Mouse (Mus musculus) embryo, embryonic 10.5 days (tissue): ENCODE data around the gene Card6.

Experiments used
- DNase-seq: peaks from one replicate; pipeline ENCODE4 v3.0.0-alpha.2; 2015; ENCODE audit warnings: low spot score

Gene Card6

DNA sequence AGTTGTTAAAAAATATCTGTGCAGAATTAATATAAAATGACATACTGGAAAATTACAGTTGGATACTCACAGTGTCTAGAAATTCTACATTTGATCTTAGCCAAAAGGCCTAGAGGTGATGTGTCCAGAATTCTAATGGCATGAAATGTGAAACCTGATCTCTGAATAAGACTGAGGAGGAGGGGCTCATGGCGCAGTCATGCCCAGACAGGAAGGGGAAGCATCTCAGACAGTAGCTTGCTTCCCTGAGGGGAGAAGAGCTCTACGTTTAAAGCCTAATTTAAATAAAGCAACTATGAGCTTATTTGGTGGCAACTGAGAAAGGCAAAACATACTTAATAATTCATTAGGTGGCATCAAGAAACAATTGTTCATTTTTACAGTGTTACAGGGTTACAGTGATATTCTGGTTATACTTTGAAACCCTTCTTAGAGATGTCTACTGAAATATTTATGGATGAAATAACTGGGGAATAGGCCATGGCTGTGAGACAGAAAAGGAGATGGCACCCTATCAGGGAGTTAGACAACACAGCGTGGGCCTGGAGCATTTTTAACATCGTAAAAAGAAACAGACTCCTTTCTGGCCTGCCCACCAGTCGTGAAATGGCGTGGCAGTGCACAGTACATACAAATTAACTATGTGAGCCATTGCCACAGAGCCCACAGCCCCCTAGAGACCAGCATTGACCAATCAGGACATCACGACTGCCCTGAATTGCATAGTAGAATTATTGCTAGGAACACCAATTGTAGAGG is 19.3 kb downstream of the Card6 start:
- peak; percentile 33 for DNase-seq

DNA sequence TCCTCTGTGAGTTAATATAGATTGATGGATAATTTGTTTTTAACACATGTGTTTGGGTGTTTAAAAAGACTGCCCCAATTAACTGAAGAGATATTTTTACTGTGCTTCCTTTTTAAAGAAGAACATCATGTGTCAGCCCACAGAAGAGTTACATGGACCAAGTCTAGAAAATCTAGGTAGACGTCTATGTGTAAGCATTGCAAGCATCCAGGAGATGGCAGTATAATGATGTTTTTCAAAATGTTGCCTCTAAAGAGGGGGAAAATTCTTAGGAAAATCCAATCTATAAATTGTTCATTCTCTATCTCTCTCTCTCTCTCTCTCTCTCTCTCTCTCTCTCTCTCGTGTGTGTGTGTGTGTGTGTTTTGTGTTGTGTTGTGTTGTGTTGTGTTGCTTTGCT is 22.2 kb downstream of the Card6 start:
- DNase-seq = peak; percentile 57

DNA sequence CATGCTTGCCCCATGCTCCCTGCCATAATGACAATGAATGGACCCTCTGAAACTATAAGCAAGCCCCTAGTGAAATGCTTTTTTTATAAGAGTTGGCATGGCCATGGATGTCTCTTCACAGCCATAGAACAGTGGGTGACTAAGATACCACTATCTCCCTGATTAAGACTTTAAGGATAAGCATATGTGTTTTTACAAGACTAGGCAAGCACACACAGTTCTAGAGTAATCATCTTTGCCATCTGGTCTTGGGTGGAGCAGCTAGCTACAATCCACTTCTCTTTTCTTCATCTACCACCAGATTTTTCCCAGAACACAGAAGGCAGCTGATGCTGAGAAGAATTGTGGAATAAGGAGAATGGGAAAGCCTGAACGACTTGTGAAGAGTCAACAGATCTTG is 27.1 kb downstream of the Card6 start:
- DNase-seq = no peak

DNA sequence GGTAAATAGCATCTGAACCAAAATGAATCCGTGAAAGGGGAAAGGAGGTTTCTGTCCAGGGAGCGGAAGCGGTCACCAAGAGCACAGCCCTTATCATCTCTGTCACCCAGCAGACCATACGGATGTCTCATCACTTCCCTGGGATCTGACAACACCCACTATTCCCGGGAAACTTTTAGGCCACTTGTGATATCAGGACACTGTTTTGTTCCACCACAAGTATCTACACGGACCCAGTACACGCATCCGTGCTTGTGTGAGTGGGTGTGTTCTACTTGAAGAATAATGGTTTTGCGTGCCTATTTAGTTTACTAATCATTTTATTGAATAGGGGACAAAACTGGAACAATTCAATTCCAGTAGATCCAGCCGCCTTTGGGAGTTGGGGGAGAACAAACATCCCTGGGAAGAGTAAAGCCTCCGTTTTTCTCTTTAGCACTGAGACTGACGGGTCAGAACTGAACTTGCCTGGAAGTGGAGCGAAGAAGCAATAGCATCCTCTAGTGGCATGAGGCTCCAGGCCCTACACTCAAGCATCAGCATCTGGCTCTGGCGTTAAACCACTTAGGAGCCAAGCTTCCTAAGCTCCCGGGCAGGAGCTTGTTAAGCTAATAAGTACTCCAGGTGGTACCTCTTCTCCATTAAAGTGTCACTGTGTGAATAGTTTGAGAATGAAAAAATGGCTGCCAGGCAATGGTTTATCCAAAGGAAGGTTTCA is 39.4 kb downstream of the Card6 start:
- peak; percentile 66 for DNase-seq

DNA sequence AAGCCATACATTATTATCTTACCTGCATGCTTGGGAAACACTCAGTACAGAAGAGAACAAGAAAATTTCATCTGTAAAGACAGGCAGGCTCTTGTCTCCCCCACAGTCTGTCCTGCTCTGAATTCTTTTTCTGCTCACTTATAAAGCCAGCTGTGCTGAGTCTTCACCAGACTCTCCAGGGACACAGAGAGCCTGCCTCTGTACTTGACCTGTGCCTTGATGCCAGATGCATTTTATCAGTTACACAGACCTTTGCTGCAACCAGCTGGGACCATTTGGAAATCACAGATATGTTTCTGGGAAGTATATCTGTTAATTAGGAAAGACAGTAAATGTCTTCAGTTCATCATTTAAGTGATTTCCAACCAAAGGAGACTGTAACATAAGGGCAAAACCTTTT is 44.7 kb downstream of the Card6 start, which contains the start of gene C7:
Gene C7 (minus strand): TSS at position 106 of the 400 bp plus-strand sequence.
- peak; percentile 29 for DNase-seq
